Mouse (Mus musculus): Measurements from ENCODE around the gene Pomt1. TPM values are rescaled to one million over a fixed set of nuclear protein-coding genes. Genes with fewer than 3 reads are reported as not detected.

Gene Pomt1
- polyA plus RNA-seq (2014; fragmentation: Illumina TruSeq; extraction: RNeasy Lipid Tissue Mini Kit (QIAGEN cat#74804); ENCODE audit: low read depth, low replicate concordance) = 61.5 TPM

GRCm38 (mm10) chr2:32235886-32236759, at the start of gene Pomt1:
Gene Pomt1, plus strand, starts transcription at chr2:32236590.

GRCm38 (mm10) chr2:32259657-32260417, 23.4 kb downstream of the Pomt1 start, which contains the start of gene Uck1:
Gene Uck1, minus strand, starts transcription at chr2:32260159.

GRCm38 (mm10) chr2:32287334-32287840, 51.0 kb downstream of the Pomt1 start, which contains the start of gene Golga2:
Gene Golga2, plus strand, starts transcription at chr2:32287384.

GRCm38 (mm10) chr2:32287923-32288367, 51.6 kb downstream of the Pomt1 start, which contains the start of gene Swi5:
Gene Swi5, minus strand, starts transcription at chr2:32288075.

Other genes starting within 250 kb of the Pomt1 start
- gene Fam78a, start 151.7 kb upstream of the Pomt1 start, polyA plus RNA-seq (2014; fragmentation: Illumina TruSeq; extraction: RNeasy Lipid Tissue Mini Kit (QIAGEN cat#74804); ENCODE audit: low read depth, low replicate concordance) = 30.4 TPM
- 0.38 TPM for gene Plpp7, start 141.1 kb upstream of the Pomt1 start, polyA plus RNA-seq (2014; fragmentation: Illumina TruSeq; extraction: RNeasy Lipid Tissue Mini Kit (QIAGEN cat#74804); ENCODE audit: low read depth, low replicate concordance)
- gene Prrc2b, start 85.5 kb upstream of the Pomt1 start, polyA plus RNA-seq (2014; fragmentation: Illumina TruSeq; extraction: RNeasy Lipid Tissue Mini Kit (QIAGEN cat#74804); ENCODE audit: low read depth, low replicate concordance) = 2.2 TPM
- 2.6 TPM for gene Uck1, start 23.6 kb downstream of the Pomt1 start, polyA plus RNA-seq (2014; fragmentation: Illumina TruSeq; extraction: RNeasy Lipid Tissue Mini Kit (QIAGEN cat#74804); ENCODE audit: low read depth, low replicate concordance)
- gene Golga2, start 50.8 kb downstream of the Pomt1 start, polyA plus RNA-seq (2014; fragmentation: Illumina TruSeq; extraction: RNeasy Lipid Tissue Mini Kit (QIAGEN cat#74804); ENCODE audit: low read depth, low replicate concordance) = 19.5 TPM
- gene Swi5, start 51.5 kb downstream of the Pomt1 start, polyA plus RNA-seq (2014; fragmentation: Illumina TruSeq; extraction: RNeasy Lipid Tissue Mini Kit (QIAGEN cat#74804); ENCODE audit: low read depth, low replicate concordance) = 488 TPM
- gene Ciz1, start 115.7 kb downstream of the Pomt1 start, polyA plus RNA-seq (2014; fragmentation: Illumina TruSeq; extraction: RNeasy Lipid Tissue Mini Kit (QIAGEN cat#74804); ENCODE audit: low read depth, low replicate concordance) = 10.9 TPM
- gene Dnm1, start 116.7 kb downstream of the Pomt1 start, polyA plus RNA-seq (2014; fragmentation: Illumina TruSeq; extraction: RNeasy Lipid Tissue Mini Kit (QIAGEN cat#74804); ENCODE audit: low read depth, low replicate concordance) = 1.6 TPM
- 1.8 TPM for gene 1110008P14Rik, start 145.3 kb downstream of the Pomt1 start, polyA plus RNA-seq (2014; fragmentation: Illumina TruSeq; extraction: RNeasy Lipid Tissue Mini Kit (QIAGEN cat#74804); ENCODE audit: low read depth, low replicate concordance)
- 142 TPM for gene Lcn2, start 151.7 kb downstream of the Pomt1 start, polyA plus RNA-seq (2014; fragmentation: Illumina TruSeq; extraction: RNeasy Lipid Tissue Mini Kit (QIAGEN cat#74804); ENCODE audit: low read depth, low replicate concordance)
- gene Ptges2, start 159.3 kb downstream of the Pomt1 start, polyA plus RNA-seq (2014; fragmentation: Illumina TruSeq; extraction: RNeasy Lipid Tissue Mini Kit (QIAGEN cat#74804); ENCODE audit: low read depth, low replicate concordance) = 0.81 TPM
- gene Naif1, start 213.9 kb downstream of the Pomt1 start, polyA plus RNA-seq (2014; fragmentation: Illumina TruSeq; extraction: RNeasy Lipid Tissue Mini Kit (QIAGEN cat#74804); ENCODE audit: low read depth, low replicate concordance) = 8.7 TPM
- gene Slc25a25, start 214.9 kb downstream of the Pomt1 start, polyA plus RNA-seq (2014; fragmentation: Illumina TruSeq; extraction: RNeasy Lipid Tissue Mini Kit (QIAGEN cat#74804); ENCODE audit: low read depth, low replicate concordance) = 7.1 TPM

All from testis, adult 10 weeks (tissue).